Mouse (Mus musculus): ENCODE data around the gene Pld1.
A peak's percentile ranks its signal among the peaks of the same experiment; 100 is the strongest.
"Not testable (repeated sequence)": the region's sequence is repeated elsewhere in the genome, so short reads cannot be mapped to it uniquely, and the experiment has no call there.

Gene Pld1

GRCm38 (mm10) chr3:27945397-27945796 lies 6.9 kb downstream of the Pld1 start:
- DNase-seq, result not testable (repeated sequence)

- DNase-seq, result no peak
Observed at GRCm38 (mm10) chr3:27949175-27949872, 10.8 kb downstream of the Pld1 start.

GRCm38 (mm10) chr3:27949873-27950250 lies 11.4 kb downstream of the Pld1 start:
- DNase-seq, result no peak

- no peak for DNase-seq
Observed at GRCm38 (mm10) chr3:27950726-27951125, 12.2 kb downstream of the Pld1 start.

GRCm38 (mm10) chr3:27951721-27952120 lies 13.2 kb downstream of the Pld1 start:
- DNase-seq, result no peak

- no peak for DNase-seq
Observed at GRCm38 (mm10) chr3:27956006-27956405, 17.5 kb downstream of the Pld1 start.

GRCm38 (mm10) chr3:27959221-27959620 lies 20.7 kb downstream of the Pld1 start:
- DNase-seq, result peak; percentile 25

- no peak for DNase-seq
Observed at GRCm38 (mm10) chr3:27961162-27961561, 22.7 kb downstream of the Pld1 start.

- DNase-seq, result no peak
Observed at GRCm38 (mm10) chr3:27963795-27964201, 25.3 kb downstream of the Pld1 start.

GRCm38 (mm10) chr3:27968671-27969070 lies 30.2 kb downstream of the Pld1 start:
- DNase-seq, result no peak

GRCm38 (mm10) chr3:27973936-27974335 lies 35.4 kb downstream of the Pld1 start:
- no peak for DNase-seq

GRCm38 (mm10) chr3:27974981-27975380 lies 36.5 kb downstream of the Pld1 start:
- DNase-seq, result no peak

GRCm38 (mm10) chr3:27976931-27977544 lies 38.5 kb downstream of the Pld1 start:
- DNase-seq, result no peak

GRCm38 (mm10) chr3:27978030-27978723 lies 39.7 kb downstream of the Pld1 start:
- DNase-seq, result no peak

GRCm38 (mm10) chr3:27981591-27981990 lies 43.1 kb downstream of the Pld1 start:
- DNase-seq, result no peak

GRCm38 (mm10) chr3:27982436-27983017 lies 44.0 kb downstream of the Pld1 start:
- DNase-seq, result peak; percentile 86

GRCm38 (mm10) chr3:27983274-27983673 lies 44.8 kb downstream of the Pld1 start:
- DNase-seq, result no peak

GRCm38 (mm10) chr3:27983935-27984577 lies 45.6 kb downstream of the Pld1 start:
- peak; percentile 86 for DNase-seq

- no peak for DNase-seq
Observed at GRCm38 (mm10) chr3:27984620-27985019, 46.1 kb downstream of the Pld1 start.

GRCm38 (mm10) chr3:27985344-27985743 lies 46.8 kb downstream of the Pld1 start:
- no peak for DNase-seq

GRCm38 (mm10) chr3:27987891-27988536 lies 49.5 kb downstream of the Pld1 start:
- DNase-seq, result peak; percentile 44

GRCm38 (mm10) chr3:27991100-27991703 lies 52.7 kb downstream of the Pld1 start:
- DNase-seq, result no peak
